Mouse (Mus musculus): ENCODE results near the gene Rrp12. TPM values are rescaled to one million over a fixed set of nuclear protein-coding genes. Genes with fewer than 3 reads are reported as not detected.
"Not testable (repeated sequence)": the region's sequence is repeated elsewhere in the genome, so short reads cannot be mapped to it uniquely, and the experiment has no call there.

Gene Rrp12
- polyA plus RNA-seq, 1 experiment from 2014 or later, result 19.6 TPM

- no peak overlapping the region for H3K4me2 ChIP-seq (replicated peaks)
- no peak overlapping the region for H3K4me3 ChIP-seq
- H3K4me1 ChIP-seq, result no peaks in the 10 kb centered on the region
- H3K27me3 ChIP-seq, result no peaks in the 10 kb centered on the region
- H3K9me3 ChIP-seq, result no peaks in the 10 kb centered on the region
- no peak overlapping the region for H3K9ac ChIP-seq
- WGBS, result 24% methylated on average over 2 of the region's 2 CpGs
- no peak for ATAC-seq (ENCODE audit: low FRiP score, low read depth)
- H3K36me3 ChIP-seq, result no peaks in the 10 kb centered on the region
- no peak overlapping the region for H3K27ac ChIP-seq
Observed at GRCm38 (mm10) chr19:41901696-41902095, 5.7 kb upstream of the Rrp12 start.

GRCm38 (mm10) chr19:41900495-41901090, 4.6 kb upstream of the Rrp12 start:
- 86% methylated on average over 8 of the region's 8 CpGs for WGBS
- no peaks in the 10 kb centered on the region for H3K9me3 ChIP-seq
- ATAC-seq (ENCODE audit: low FRiP score, low read depth), result no peak
- no peaks in the 10 kb centered on the region for H3K36me3 ChIP-seq
- H3K27me3 ChIP-seq, result no peaks in the 10 kb centered on the region
- peaks cover 5% of the 10 kb centered on the region; the same call in 1 of the 2 replicates for H3K4me1 ChIP-seq
- no peak overlapping the region for H3K4me3 ChIP-seq
- no peak overlapping the region for H3K27ac ChIP-seq
- H3K4me2 ChIP-seq (replicated peaks), result no peak overlapping the region
- no peak overlapping the region for H3K9ac ChIP-seq

GRCm38 (mm10) chr19:41898860-41899259, 2.9 kb upstream of the Rrp12 start:
- no peak overlapping the region for H3K9ac ChIP-seq
- H3K36me3 ChIP-seq, result no peaks in the 10 kb centered on the region
- no peak overlapping the region for H3K27ac ChIP-seq
- ATAC-seq (ENCODE audit: low FRiP score, low read depth), result no peak
- no peaks in the 10 kb centered on the region for H3K9me3 ChIP-seq
- peaks cover 16% of the 10 kb centered on the region for H3K4me1 ChIP-seq
- no peak overlapping the region for H3K4me2 ChIP-seq (replicated peaks)
- 49% methylated on average over 4 of the region's 4 CpGs for WGBS
- H3K27me3 ChIP-seq, result no peaks in the 10 kb centered on the region
- no peak overlapping the region for H3K4me3 ChIP-seq

GRCm38 (mm10) chr19:41896319-41896711, 342 bp upstream of the Rrp12 start:
- Histone ChIP-seq H3K36me3 (0 out of 2 replicates have a peak, but pooled peaks cover 3% of the 10 kb centered on the region), H3K4me1 (peaks cover 16% of the 10 kb centered on the region), H3K9me3 (no peaks in the 10 kb centered on the region), H3K9ac (peak overlapping the region; percentile 69), H3K4me2 (replicated peaks) (peak overlapping the region; percentile 95), H3K4me3 (peak overlapping the region; percentile 79), H3K27ac (no peak overlapping the region), H3K27me3 (no peaks in the 10 kb centered on the region)
- 18% methylated on average over 18 of the region's 18 CpGs for WGBS
- ATAC-seq (ENCODE audit: low FRiP score, low read depth), result 0 out of 2 replicates have a peak, but pooled peaks have one; percentile 17

GRCm38 (mm10) chr19:41894959-41895358, 1.0 kb downstream of the Rrp12 start:
- Histone ChIP-seq H3K9me3 (no peaks in the 10 kb centered on the region), H3K4me2 (replicated peaks) (peak overlapping the region; percentile 95), H3K27ac (no peak overlapping the region), H3K27me3 (no peaks in the 10 kb centered on the region), H3K4me3 (peak overlapping the region; percentile 79), H3K4me1 (peaks cover 16% of the 10 kb centered on the region), H3K36me3 (peaks cover 13% of the 10 kb centered on the region), H3K9ac (peak overlapping the region; percentile 69)
- no peak for ATAC-seq (ENCODE audit: low FRiP score, low read depth)
- 44% methylated on average over 7 of the region's 7 CpGs for WGBS

- H3K9me3 ChIP-seq, result no peaks in the 10 kb centered on the region
- no peaks in the 10 kb centered on the region for H3K27me3 ChIP-seq
- no peak overlapping the region for H3K4me3 ChIP-seq
- peaks cover 79% of the 10 kb centered on the region for H3K36me3 ChIP-seq
- ATAC-seq (ENCODE audit: low FRiP score, low read depth), result no peak
- no peak overlapping the region for H3K27ac ChIP-seq
- no peaks in the 10 kb centered on the region for H3K4me1 ChIP-seq
- no peak overlapping the region for H3K4me2 ChIP-seq (replicated peaks)
- no peak overlapping the region for H3K9ac ChIP-seq
Observed at GRCm38 (mm10) chr19:41888191-41888590, 7.8 kb downstream of the Rrp12 start.

GRCm38 (mm10) chr19:41883882-41884281, 12.1 kb downstream of the Rrp12 start:
- H3K4me2 ChIP-seq (replicated peaks), result no peak overlapping the region
- H3K27ac ChIP-seq, result no peak overlapping the region
- H3K9ac ChIP-seq, result no peak overlapping the region
- no peaks in the 10 kb centered on the region for H3K4me1 ChIP-seq
- 92% methylated on average over 9 of the region's 9 CpGs for WGBS
- H3K27me3 ChIP-seq, result no peaks in the 10 kb centered on the region
- ATAC-seq (ENCODE audit: low FRiP score, low read depth), result no peak
- H3K36me3 ChIP-seq, result peaks cover 85% of the 10 kb centered on the region
- H3K4me3 ChIP-seq, result no peak overlapping the region
- no peaks in the 10 kb centered on the region for H3K9me3 ChIP-seq

- Histone ChIP-seq H3K4me1 (no peaks in the 10 kb centered on the region), H3K27me3 (no peaks in the 10 kb centered on the region), H3K9me3 (no peaks in the 10 kb centered on the region), H3K4me3 (no peak overlapping the region), H3K27ac (no peak overlapping the region), H3K36me3 (peaks cover 82% of the 10 kb centered on the region), H3K9ac (no peak overlapping the region), H3K4me2 (replicated peaks) (no peak overlapping the region)
- 94% methylated on average over 4 of the region's 4 CpGs for WGBS
- ATAC-seq (ENCODE audit: low FRiP score, low read depth), result no peak
Observed at GRCm38 (mm10) chr19:41881842-41882241, 14.1 kb downstream of the Rrp12 start.

- WGBS, result 92% methylated on average over 14 of the region's 14 CpGs
- Histone ChIP-seq H3K4me1 (no peaks in the 10 kb centered on the region), H3K27ac (no peak overlapping the region), H3K9me3 (no peaks in the 10 kb centered on the region), H3K9ac (no peak overlapping the region), H3K4me3 (no peak overlapping the region), H3K27me3 (no peaks in the 10 kb centered on the region), H3K36me3 (peaks cover 90% of the 10 kb centered on the region), H3K4me2 (replicated peaks) (no peak overlapping the region)
- ATAC-seq (ENCODE audit: low FRiP score, low read depth), result no peak
Observed at GRCm38 (mm10) chr19:41874356-41874755, 21.6 kb downstream of the Rrp12 start.

GRCm38 (mm10) chr19:41872285-41872684, 23.7 kb downstream of the Rrp12 start:
- H3K27me3 ChIP-seq, result no peaks in the 10 kb centered on the region
- H3K4me2 ChIP-seq (replicated peaks), result no peak overlapping the region
- WGBS, result 86% methylated on average over 2 of the region's 2 CpGs
- no peaks in the 10 kb centered on the region for H3K9me3 ChIP-seq
- ATAC-seq (ENCODE audit: low FRiP score, low read depth), result no peak
- H3K4me1 ChIP-seq, result no peaks in the 10 kb centered on the region
- H3K9ac ChIP-seq, result no peak overlapping the region
- H3K27ac ChIP-seq, result no peak overlapping the region
- no peak overlapping the region for H3K4me3 ChIP-seq
- peaks cover 98% of the 10 kb centered on the region for H3K36me3 ChIP-seq

- not testable (repeated sequence) for H3K27me3 ChIP-seq; H3K27ac ChIP-seq; ATAC-seq (ENCODE audit: low FRiP score, low read depth); H3K9ac ChIP-seq; H3K4me2 ChIP-seq (replicated peaks); H3K9me3 ChIP-seq; H3K4me3 ChIP-seq; H3K4me1 ChIP-seq
- peaks cover 97% of the 10 kb centered on the region for H3K36me3 ChIP-seq
- 69% methylated on average over 5 of the region's 5 CpGs for WGBS
Observed at GRCm38 (mm10) chr19:41869946-41870345, 26.0 kb downstream of the Rrp12 start.

GRCm38 (mm10) chr19:41869296-41869695, 26.7 kb downstream of the Rrp12 start:
- H3K27me3 ChIP-seq, result no peaks in the 10 kb centered on the region
- ATAC-seq (ENCODE audit: low FRiP score, low read depth), result no peak
- H3K27ac ChIP-seq, result no peak overlapping the region
- H3K9me3 ChIP-seq, result no peaks in the 10 kb centered on the region
- no peak overlapping the region for H3K9ac ChIP-seq
- peaks cover 93% of the 10 kb centered on the region for H3K36me3 ChIP-seq
- H3K4me2 ChIP-seq (replicated peaks), result no peak overlapping the region
- 97% methylated on average over 5 of the region's 5 CpGs for WGBS
- no peaks in the 10 kb centered on the region for H3K4me1 ChIP-seq
- H3K4me3 ChIP-seq, result no peak overlapping the region

GRCm38 (mm10) chr19:41866707-41867106, 29.3 kb downstream of the Rrp12 start:
- no peaks in the 10 kb centered on the region for H3K4me1 ChIP-seq
- peaks cover 91% of the 10 kb centered on the region for H3K36me3 ChIP-seq
- H3K27me3 ChIP-seq, result no peaks in the 10 kb centered on the region
- ATAC-seq (ENCODE audit: low FRiP score, low read depth), result no peak
- H3K9ac ChIP-seq, result no peak overlapping the region
- WGBS, result 85% methylated on average over 8 of the region's 8 CpGs
- no peak overlapping the region for H3K27ac ChIP-seq
- H3K4me3 ChIP-seq, result no peak overlapping the region
- no peaks in the 10 kb centered on the region for H3K9me3 ChIP-seq
- no peak overlapping the region for H3K4me2 ChIP-seq (replicated peaks)
